Mouse (Mus musculus): Measurements from ENCODE around the gene Vps26a.

GRCm38 (mm10) chr10:62530183-62530582, 43.6 kb upstream of the Vps26a start:
- no peak for TF ChIP-seq CTCF (IDR thresholded peaks at IDR 0.05; ENCODE audit: low read depth, low read length)
- TF ChIP-seq GATA1 (IDR thresholded peaks at IDR 0.05; ENCODE audit: borderline replicate concordance, low read length), result no peak
- no peak for TF ChIP-seq TAL1 (conservative IDR thresholded peaks at IDR 0.05; ENCODE audit: low read depth, low read length)
- TF ChIP-seq POLR2AphosphoS5 (IDR thresholded peaks at IDR 0.05; ENCODE audit: insufficient replicate concordance, low read depth, low read length), result no peak
